Mouse (Mus musculus) cerebellum, adult (tissue): ENCODE data around the gene Cd2.

Source experiments
- ATAC-seq: cut with Nextera tagmentation; 2 replicates; pipeline ENCODE4 v1.9.2; 2017; ENCODE audit warnings: mild to moderate bottlenecking, moderate library complexity, mixed read lengths; ENCODE audit not compliant: insufficient number of reproducible peaks, low FRiP score, low TSS enrichment

The Cd2 gene

GRCm38 (mm10) chr3:101294487-101295365 lies 7.0 kb upstream of the Cd2 start:
- ATAC-seq = no peak

DNA sequence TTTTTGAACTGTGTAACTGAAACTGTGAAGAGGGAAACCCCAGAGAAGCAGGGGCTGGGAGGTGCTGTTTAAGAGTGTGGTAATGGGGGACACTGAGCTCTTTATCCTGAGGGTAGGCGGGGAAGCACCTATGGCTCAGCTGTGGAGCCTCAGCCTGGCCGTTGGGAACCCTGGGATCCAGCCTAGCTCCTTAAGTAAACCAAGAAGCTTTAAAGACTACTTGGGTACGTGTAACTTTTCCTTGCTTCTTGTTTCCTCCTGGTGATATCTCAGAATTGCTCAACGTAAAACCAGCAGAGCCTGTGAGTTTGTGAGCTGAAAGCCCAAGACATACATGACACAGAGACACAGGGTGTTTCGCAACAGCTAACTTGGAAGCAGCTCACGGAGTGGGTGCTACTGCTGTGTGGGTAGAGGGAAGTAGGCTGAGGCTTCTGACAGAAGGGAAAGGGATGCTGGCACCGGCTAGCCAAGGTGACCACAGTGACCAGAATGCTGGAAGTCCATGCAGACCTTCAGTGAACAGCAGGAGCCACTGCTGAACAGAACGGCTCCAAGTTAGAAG lies 5.9 kb upstream of the Cd2 start:
- ATAC-seq = no peak

GRCm38 (mm10) chr3:101292611-101293010 lies 4.9 kb upstream of the Cd2 start:
- no peak for ATAC-seq

- ATAC-seq = no peak
These were observed 3.1 kb upstream of the Cd2 start for GRCm38 (mm10) chr3:101290587-101291520.

DNA sequence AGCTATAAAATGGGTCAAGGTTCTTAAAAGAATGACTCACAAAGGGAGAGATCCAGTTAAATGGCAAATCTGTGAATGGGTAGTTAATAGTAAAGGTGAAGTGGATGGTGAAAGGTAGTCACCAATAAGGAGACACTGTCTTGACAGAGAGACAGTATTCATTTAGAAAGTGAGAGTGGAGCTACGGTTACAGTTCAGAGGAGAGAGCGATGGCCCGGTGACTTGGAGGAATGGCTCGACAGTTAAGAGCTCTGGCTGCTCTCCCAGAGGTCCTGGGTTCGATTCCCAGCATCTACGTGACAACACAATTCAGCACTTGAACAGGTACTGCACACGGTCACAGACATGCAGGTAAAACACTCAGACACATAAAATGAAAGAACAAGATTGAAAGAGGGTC lies 2.3 kb upstream of the Cd2 start:
- no peak for ATAC-seq

DNA sequence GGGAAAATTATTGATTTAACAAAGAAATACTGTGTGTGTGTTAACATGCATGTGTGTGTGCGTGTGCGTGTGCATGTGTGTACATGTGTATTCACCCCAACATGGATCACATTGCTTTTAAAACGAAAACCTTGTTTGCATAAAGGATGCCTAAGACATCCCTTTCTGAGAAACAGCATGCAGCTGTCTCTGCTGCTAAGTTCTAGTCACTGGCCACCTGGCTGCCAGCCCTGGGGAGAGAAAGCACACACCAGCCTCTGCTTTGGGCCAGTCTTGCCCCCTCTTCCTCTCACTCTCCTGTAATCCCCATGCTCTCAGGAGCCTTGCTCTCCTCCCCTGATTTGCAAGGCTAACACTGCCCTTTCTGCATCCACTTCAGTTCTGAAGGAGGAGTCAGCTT lies 1.7 kb upstream of the Cd2 start:
- ATAC-seq = no peak

GRCm38 (mm10) chr3:101286336-101287325 lies 1.1 kb downstream of the Cd2 start:
- ATAC-seq = no peak

- no peak for ATAC-seq
These were observed 1.9 kb downstream of the Cd2 start for GRCm38 (mm10) chr3:101285851-101286250.

DNA sequence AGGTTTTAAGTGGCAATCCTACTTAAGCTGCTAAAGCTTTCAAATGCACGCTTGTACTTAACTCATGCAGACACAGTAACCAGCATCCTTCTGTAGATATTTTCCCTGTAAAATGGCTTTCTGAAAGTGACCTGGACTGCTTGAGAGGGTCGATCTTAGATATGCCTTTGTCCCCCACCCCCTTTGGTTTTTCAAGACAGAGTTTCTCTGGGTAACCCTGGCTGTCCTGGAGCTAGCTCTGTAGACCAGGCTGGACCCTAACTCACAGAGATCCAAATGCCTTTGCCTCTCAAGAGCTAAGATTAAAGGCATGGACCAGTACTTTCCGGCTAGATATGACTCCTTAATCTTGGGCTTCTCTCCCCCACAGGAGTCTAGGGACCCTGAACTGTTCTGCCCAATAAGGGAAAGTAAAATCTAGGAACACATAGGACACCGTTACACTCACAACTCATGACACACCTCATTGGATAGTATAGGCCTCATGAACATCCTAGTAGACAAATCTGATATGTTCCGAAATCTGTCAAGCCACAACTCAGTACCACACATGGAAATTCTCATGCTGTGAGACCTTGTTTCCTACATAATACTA lies 2.6 kb downstream of the Cd2 start:
- no peak for ATAC-seq

- ATAC-seq = no peak
These were observed 3.7 kb downstream of the Cd2 start for GRCm38 (mm10) chr3:101283869-101284706.

DNA sequence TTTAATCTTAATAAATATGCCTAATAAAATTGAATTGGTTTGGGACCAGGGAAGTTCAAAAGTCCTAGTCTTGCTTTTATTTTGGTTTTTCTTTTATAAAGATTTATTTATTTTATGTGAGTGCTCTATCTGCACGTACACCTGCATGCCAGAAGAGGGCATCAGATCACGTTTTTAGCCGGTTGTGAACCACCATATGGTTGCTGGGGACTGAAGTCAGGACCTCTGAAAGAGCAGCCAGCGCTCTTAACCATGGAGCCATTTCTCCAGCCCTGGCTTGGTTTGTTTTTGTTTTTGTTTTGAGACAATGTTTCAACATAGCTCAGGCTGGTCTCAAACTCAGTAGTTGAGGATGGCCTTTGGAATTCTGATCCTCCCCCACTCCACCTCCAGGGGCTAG lies 4.3 kb downstream of the Cd2 start:
- ATAC-seq = no peak

DNA sequence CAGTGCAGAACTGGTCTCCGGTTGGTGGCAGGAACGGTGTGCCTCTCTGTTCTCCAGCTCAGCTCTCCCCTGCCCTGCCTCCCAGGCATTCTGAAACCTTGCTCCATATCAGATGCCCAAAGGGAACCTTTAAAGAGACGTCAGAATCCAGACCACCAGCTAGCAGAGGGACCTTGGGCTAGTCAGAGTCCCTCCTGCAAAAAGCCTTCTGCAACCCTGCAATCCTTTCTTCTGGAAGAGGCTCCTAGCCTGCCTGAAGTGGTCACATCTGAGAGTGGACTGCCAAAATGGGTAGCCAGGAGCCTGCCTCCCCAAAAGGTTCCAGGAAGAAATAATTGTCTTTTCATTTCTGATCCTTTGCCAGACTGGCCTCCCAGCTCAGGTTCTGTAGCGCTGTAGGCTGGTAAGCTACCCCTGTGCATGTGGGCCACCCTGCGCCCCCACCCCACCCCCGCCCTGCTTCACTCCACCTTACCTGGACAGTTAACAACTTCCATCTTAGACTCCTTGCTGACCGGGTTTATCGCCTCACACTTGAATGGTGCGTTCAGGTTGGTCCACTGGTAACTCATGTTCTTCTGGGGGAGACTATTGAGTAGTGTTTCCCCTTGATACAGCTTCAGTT lies 5.1 kb downstream of the Cd2 start:
- no peak for ATAC-seq

DNA sequence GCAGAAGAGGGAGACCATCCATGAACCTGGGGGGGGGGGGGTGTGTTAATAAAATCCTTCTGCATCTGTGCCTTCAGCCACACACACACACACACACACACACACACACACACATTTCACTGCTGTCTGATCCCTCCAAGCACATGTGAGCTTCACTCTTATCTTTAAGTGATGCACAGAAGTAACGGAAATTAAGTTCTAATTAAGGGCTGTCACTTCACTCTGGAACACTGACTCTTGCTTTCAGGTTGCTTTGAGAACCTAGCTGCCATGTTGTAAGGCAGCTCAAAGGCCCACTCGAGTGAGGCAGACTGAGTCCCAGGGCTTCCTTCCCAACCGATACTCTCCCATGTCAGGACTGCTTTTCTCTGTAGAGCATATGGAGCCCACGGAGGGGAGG lies 5.9 kb downstream of the Cd2 start:
- ATAC-seq = no peak

DNA sequence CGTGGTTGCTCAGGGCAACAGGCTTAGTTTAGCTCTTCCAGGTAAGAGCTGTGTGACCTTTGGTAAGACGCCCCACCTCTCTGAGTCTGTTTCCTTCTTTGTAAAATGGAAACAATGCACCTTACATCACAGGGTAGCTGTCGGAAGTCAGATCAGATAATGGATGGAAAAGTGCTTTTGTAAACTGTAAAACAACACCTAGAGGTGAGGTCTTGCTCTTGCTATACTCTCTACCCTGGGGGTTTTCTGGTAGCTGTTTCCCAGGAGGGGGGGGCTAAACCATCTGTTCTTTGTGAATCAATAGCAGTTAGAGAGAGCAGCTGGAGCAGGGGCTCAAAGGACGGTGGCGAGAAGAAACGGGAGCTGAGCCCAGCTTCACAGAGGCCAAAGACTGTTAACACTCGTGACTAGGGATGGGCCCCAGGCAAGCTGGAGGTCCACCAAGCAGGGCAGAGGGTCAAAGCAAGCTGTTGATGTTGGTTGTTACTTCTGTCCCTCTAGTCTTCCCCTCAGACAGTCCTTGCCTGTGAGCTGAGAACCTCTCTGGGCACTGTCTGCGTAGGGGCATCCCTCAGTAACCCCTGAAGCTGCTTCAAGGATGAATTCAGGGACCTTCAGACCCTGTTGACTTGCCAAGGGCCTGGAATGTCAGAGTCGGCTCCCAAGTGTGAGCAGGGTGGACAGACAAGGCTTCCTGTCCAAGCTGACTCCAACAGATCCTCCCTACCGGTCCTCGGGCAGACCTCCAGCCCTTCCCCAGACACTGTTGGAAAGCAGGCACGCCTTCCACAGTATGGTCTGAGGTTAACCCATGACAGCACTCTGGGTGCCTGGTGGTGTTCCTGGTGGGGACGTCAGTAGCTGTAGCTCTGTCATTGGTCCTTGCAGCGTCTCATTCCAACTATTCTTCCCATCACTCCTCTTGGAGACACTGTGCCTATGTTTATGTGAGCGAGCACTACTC lies 7.1 kb downstream of the Cd2 start:
- no peak for ATAC-seq

DNA sequence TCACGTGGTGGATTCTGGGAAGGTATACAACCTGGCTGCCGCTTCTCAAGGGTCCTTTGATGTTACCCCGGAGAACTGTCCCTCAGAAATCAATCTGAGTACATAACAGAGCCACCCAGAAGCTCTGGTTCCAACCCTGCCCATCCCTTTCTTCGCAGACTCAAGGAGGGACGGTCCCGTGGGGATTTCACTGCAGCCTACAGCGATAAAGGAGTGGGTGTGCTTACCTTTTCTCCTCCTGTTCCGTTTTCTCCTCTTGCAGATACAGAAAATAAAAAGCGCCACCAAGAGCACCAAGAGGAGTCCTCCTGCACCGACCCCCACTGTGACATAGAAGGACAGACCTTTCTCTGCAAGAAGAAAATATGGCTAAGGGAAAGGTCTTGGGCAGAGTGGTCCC lies 8.2 kb downstream of the Cd2 start:
- no peak for ATAC-seq

DNA sequence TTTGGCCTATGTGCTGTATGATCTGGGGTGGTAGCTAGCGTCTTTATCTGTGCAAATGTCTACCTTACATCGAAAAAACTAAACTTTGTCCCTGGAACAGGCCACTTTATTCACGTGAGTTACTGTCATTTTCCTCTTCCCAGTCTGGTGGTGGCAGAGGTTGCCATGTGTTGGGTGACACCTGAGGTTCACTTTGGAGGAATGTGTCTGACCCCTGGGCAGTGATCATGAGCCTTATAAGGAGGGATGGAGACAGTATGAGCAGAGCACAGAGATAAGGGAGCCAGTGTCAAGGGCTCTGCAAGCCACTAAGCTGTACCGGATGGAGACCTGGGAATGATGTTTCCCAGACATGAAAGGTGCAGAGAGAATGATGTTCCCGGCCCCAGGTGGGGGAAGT lies 9.3 kb downstream of the Cd2 start:
- ATAC-seq = no peak

- no peak for ATAC-seq
These were observed 9.9 kb downstream of the Cd2 start for GRCm38 (mm10) chr3:101277830-101278229.
